In the genomic region with DNA sequence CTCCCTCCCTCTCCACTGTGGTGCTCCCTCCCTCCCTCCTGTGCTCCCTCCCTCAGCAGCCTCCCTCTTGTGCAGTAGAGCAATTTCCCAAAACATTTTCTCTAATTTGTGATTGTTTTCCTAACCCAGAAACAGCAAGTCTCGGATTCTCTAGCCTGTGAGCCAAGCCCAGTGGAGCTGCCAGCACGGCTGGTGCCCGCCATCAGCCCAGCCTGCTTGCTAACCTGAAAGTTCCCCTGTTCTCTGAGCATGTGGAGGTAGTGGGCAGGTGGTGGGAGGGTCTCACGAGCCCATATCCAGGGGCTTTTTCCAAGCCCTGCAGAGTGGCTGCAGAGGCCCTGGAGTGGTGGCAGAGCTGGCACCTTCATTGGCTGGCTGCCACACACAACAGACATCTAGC, we compare ENCODE assay signal across 18 mouse cellular contexts. TPM values are rescaled to one million over a fixed set of nuclear protein-coding genes. Genes with fewer than 3 reads are reported as not detected.
A peak's percentile ranks its signal among the peaks of the same experiment; 100 is the strongest.
DNase-seq lines count a peak whose midpoint lies in the region.
"Had no signal": no experiment of that assay in that cellular context is flagged by ENCODE, and none has a peak within 500 bp of the region (broad histone marks: within the 10 kb centered on the region; RNA-seq: fewer than 3 reads in every experiment).

No protein-coding gene starts in this region.

- peak; percentile 75 for DNase-seq in cerebellum, adult 11-12 months
- no peak for DNase-seq in cerebellum, postnatal 4 days (ENCODE audit: low spot score in 2 of 2)
- peak; percentile 38 for DNase-seq in left cerebral cortex, postnatal 4 days
- DNase-seq in left cerebral cortex, postnatal 25 days (ENCODE audit: low spot score in 2 of 2): no peak
- peak; percentile 79 for DNase-seq in cerebellum, adult 9-11 months
- peak; percentile 56 to 63 for DNase-seq in layer of hippocampus, postnatal 10 days (ENCODE audit: low spot score in 2 of 2)
- DNase-seq in kidney, postnatal 25 days: no peak
- DNase-seq in kidney, adult 9 months: no peak
- DNase-seq: adrenal gland, postnatal 14 days; gastrocnemius, postnatal 36 days; kidney, adult 8-10 months; kidney, postnatal 36 days; lung, postnatal 4 days; right cerebral cortex, postnatal 4 days; thymus, postnatal 25 days had no signal

- intact Hi-C loops in left cerebral cortex, postnatal 4 days (cut with DNase I): no loop called here
- intact Hi-C loops in left cerebral cortex, postnatal 25 days (cut with DNase I): no loop called here

RNA-seq across cellular contexts. Expression of gene Cdh22, which starts 10.8 kb away (rescaled TPM):
- total RNA-seq in left cerebral cortex, postnatal 4 days (2021): 10 to 100 TPM in 1 of 2 experiments, 1 to 10 TPM in 1; 8.3 to 12.3 TPM
- 10 to 100 TPM; 53.9 to 54.7 TPM for total RNA-seq in left cerebral cortex, postnatal 25 days (2021)
- total RNA-seq in layer of hippocampus, postnatal 10 days (2021): 10 to 100 TPM; 13.5 to 15.8 TPM
- total RNA-seq: common myeloid progenitor, adult 5-6 weeks; liver, adult 2 months; megakaryocyte-erythroid progenitor cell, adult 5-6 weeks had no signal

Comparison
In these comparisons a context has a peak if more than half of its experiments do, and no peak if none do; other contexts are left out.
1. DNase-seq: peak in cerebellum, adult 11-12 months (single experiment), left cerebral cortex, postnatal 4 days (single experiment), cerebellum, adult 9-11 months (single experiment) and layer of hippocampus, postnatal 10 days (2 of 2); none in cerebellum, postnatal 4 days (0 of 2), left cerebral cortex, postnatal 25 days (0 of 2), kidney, postnatal 25 days (0 of 2) and kidney, adult 9 months (single experiment).